Mouse (Mus musculus) midbrain, embryonic 11.5 days (tissue): ENCODE data around the gene Paqr7. TPM values are rescaled to one million over a fixed set of nuclear protein-coding genes. Genes with fewer than 3 reads are reported as not detected.

ENCODE experiments used
- ATAC-seq: fragments of 200-750 bp; cut with Nextera tagmentation; 2 replicates; pipeline ENCODE4 v1.8.0; 2017; ENCODE audit warnings: moderate TSS enrichment, moderate library complexity; ENCODE audit not compliant: low FRiP score
- DNase-seq: peaks from one replicate; pipeline ENCODE4 v3.0.0; 2015; ENCODE audit warnings: low spot score; ENCODE audit errors: missing footprints
- H3K27ac ChIP-seq: fragments of 300-500 bp; sonication (generic); 2 replicates; pipeline ENCODE4 v1.5.1; 2014; ENCODE audit warnings: low read depth, low read length
- H3K27me3 ChIP-seq: fragments of 300-500 bp; sonication (generic); 2 replicates; pipeline ENCODE4 v1.6.1; 2014; ENCODE audit warnings: mild to moderate bottlenecking, low read length, moderate library complexity, mixed read lengths; ENCODE audit not compliant: control insufficient read depth, insufficient read depth
- H3K36me3 ChIP-seq: fragments of 300-500 bp; sonication (generic); 2 replicates; pipeline ENCODE4 v1.6.1; 2014; ENCODE audit warnings: mild to moderate bottlenecking, low read length, moderate library complexity, mixed read lengths; ENCODE audit not compliant: control insufficient read depth, insufficient read depth
- H3K4me1 ChIP-seq: fragments of 300-500 bp; sonication (generic); 2 replicates; pipeline ENCODE4 v1.6.1; 2014; ENCODE audit warnings: low read length; ENCODE audit not compliant: control insufficient read depth, insufficient read depth
- H3K4me2 ChIP-seq: fragments of 300-500 bp; sonication (generic); 2 replicates; pipeline ENCODE4 v1.6.1; 2014; ENCODE audit warnings: mild to moderate bottlenecking, moderate library complexity
- H3K4me3 ChIP-seq: fragments of 300-500 bp; sonication (generic); 2 replicates; pipeline ENCODE4 v1.5.1; 2014; ENCODE audit warnings: low read depth, low read length
- H3K9ac ChIP-seq: fragments of 300-500 bp; sonication (generic); 2 replicates; pipeline ENCODE4 v1.6.1; 2014; ENCODE audit warnings: low read length
- H3K9me3 ChIP-seq: fragments of 300-500 bp; sonication (generic); 2 replicates; pipeline ENCODE4 v1.6.1; 2016; ENCODE audit warnings: low read length; ENCODE audit not compliant: control insufficient read depth
- WGBS: fragments of 180-500 bp; shearing (Covaris S2); extraction: QIAGEN DNeasy Blood & Tissue Kit; methylation state at CpG from one replicate; pipeline ENCODE4 v1.1.7; 2014; 5-methylcytosine and 5-hydroxymethylcytosine counted together
- polyA plus RNA-seq: library from polyadenylated mRNA; unstranded; fragments of >200 nt; fragmentation: Nextera tagmentation; extraction: Ambion mirVana; gene quantifications from 2 replicates; pipeline ENCODE4 v1.2.1, GENCODE M21; 2014

Gene Paqr7
- polyA plus RNA-seq, 1 experiment from 2014 or later = 1.3 TPM

DNA sequence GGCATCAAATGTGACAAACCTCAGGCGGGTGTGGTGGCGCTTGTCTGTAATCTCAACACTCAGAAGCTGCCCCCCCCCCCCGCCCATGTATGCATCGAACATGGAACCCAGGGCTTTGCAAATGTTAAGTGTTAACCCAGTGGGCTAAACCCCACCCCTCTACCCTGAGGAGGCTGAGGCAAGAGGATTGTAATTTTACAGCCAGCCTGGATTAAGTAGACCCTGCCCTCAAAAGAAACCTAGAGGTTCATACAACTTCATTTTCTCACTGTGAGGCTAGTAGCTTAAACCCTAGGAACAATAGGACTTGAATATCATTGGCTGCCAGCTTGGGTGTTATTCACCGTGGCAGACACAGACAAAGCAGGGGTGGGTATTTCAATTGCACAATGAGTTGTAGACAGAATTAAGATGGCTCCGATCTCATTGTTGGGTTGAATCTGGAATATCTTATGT is 27.1 kb upstream of the Paqr7 start:
- WGBS = 4% methylated on average over 6 of the region's 6 CpGs
- Histone ChIP-seq H3K9me3 (no peaks in the 10 kb centered on the region), H3K4me2 (peak overlapping the region; percentile 97), H3K27me3 (no peaks in the 10 kb centered on the region), H3K27ac (peak overlapping the region; percentile 95), H3K4me1 (peaks cover 24% of the 10 kb centered on the region), H3K36me3 (peaks cover 16% of the 10 kb centered on the region), H3K9ac (peak overlapping the region; percentile 97), H3K4me3 (peak overlapping the region; percentile 67)
- ATAC-seq = peak; percentile 54
- peak; percentile 93 for DNase-seq

DNA sequence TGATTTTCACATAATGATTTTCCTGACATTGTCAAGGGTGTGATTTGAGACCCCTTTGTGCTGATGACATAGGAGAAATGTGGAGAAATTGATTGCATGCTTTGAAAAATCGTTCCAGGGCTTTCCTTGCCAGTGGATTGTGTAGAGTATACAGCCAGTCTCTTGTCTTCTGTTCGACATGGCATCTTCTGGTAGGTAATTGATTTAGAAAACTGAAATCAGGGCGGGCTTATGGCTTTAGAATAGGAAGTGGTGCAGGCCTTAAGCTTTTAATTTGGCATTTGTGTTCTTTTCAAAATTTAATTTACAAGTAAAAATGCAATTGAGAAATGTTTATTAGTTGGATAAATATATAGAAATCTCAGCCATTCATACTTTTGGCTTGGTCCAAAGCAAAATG is 26.5 kb upstream of the Paqr7 start:
- ATAC-seq (no peak), DNase-seq (peak; percentile 86)

DNA sequence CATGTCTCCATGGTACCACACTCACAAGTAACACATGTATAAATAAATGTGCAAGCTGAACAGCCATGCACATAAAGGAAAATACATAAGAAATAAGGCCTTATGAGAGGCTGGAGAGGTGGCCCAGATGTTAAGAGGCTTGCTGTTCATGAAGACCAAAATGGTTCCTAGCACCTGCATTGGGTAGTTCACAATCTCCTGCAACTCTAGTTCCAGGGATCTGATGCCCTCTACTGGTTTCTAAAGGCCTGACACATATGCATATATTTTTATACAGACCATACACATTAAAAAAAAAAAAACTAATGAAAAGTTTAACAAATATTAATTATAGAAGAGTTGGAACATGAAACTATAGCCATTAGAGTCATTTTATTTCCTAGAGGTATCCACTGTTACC is 25.0 kb upstream of the Paqr7 start:
- no peaks in the 10 kb centered on the region for H3K9me3 ChIP-seq
- peaks cover 15% of the 10 kb centered on the region for H3K4me1 ChIP-seq
- H3K27me3 ChIP-seq = no peaks in the 10 kb centered on the region
- DNase-seq (no peak), ATAC-seq (no peak)
- H3K9ac ChIP-seq = no peak overlapping the region
- no peak overlapping the region for H3K27ac ChIP-seq
- peak overlapping the region; percentile 97 for H3K4me2 ChIP-seq
- H3K36me3 ChIP-seq = peaks cover 27% of the 10 kb centered on the region
- H3K4me3 ChIP-seq = peak overlapping the region; percentile 23

More for the DNA sequence above, 26.5 kb upstream of the Paqr7 start:
- peak overlapping the region; percentile 67 for H3K4me3 ChIP-seq
- no peaks in the 10 kb centered on the region for H3K27me3 ChIP-seq
- 63% methylated on average over 3 of the region's 3 CpGs for WGBS
- H3K9ac ChIP-seq = peak overlapping the region; percentile 97
- H3K27ac ChIP-seq = peak overlapping the region; percentile 57
- peaks cover 22% of the 10 kb centered on the region for H3K36me3 ChIP-seq
- peaks cover 24% of the 10 kb centered on the region for H3K4me1 ChIP-seq
- no peaks in the 10 kb centered on the region for H3K9me3 ChIP-seq
- H3K4me2 ChIP-seq = peak overlapping the region; percentile 97

DNA sequence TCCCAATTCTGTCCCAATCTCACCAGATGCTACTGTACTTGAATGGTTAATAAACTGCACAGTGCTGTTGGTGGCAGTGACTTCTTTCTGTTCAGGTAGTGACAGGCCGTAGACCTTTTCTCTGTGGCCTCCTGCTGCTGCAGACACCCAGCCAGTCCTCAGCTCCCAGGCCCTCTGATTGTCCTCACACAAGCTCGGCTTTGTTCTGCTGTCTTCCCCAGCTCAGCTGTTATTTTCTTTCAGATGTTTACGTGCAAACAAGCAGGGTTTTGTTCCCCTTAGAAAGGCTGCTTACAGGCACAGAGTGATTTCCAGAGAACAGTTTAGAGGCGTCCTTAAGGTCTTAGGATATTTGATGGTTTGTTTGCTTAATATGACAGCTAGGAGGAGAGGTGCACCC is 22.7 kb upstream of the Paqr7 start:
- Histone ChIP-seq H3K36me3 (peaks cover 27% of the 10 kb centered on the region), H3K4me2 (no peak overlapping the region), H3K27ac (no peak overlapping the region), H3K27me3 (no peaks in the 10 kb centered on the region), H3K9me3 (no peaks in the 10 kb centered on the region), H3K4me3 (no peak overlapping the region), H3K4me1 (peaks cover 7% of the 10 kb centered on the region), H3K9ac (no peak overlapping the region)
- DNase-seq (no peak), ATAC-seq (no peak)
- 77% methylated on average over 4 of the region's 4 CpGs for WGBS

DNA sequence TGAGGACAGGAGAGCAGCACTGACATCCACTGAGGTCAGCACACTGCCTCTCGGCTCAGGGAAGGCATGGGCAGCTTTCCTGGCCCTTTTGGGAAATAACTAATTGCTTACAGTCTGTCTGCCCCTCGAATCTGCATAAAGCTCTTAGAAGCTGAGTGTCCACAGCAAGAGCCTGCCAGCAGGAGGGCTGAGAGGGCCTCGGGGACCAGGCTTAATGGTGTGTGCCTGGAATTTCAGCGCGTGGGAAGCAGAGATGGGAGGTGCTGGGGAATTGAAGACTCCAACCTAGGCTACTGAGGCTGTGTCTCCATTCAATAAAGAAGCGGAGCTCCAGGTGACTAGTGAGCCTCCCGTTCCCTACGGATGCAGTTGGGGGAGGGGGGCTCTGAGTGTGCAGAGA is 22.3 kb upstream of the Paqr7 start:
- no peak for DNase-seq
- peaks cover 9% of the 10 kb centered on the region for H3K4me1 ChIP-seq

DNA sequence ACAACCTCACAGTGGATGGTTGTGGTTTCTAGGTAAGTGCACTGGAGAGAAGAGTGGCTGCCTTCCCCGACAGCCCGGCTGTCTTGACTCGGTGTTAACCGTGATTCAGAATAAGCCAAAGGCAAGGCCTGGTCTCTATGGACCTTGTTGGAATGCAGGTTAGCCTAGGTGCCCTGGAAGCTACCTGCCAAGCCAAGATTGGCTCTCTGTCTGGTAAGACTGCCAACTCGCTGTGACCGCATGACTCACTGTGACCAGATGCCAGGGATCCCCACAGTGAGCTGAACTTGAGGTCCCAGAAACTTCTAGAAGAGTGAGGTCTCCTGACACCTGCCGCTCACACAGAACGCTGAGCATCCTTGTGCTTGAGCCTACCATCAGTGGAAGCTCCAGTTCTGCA is 19.6 kb upstream of the Paqr7 start:
- H3K4me2 ChIP-seq = no peak overlapping the region
- peaks cover 17% of the 10 kb centered on the region; the same call in 1 of the 2 replicates for H3K36me3 ChIP-seq
- ATAC-seq (no peak), DNase-seq (peak; percentile 84)
- no peaks in the 10 kb centered on the region for H3K27me3 ChIP-seq
- H3K9me3 ChIP-seq = no peaks in the 10 kb centered on the region
- WGBS = 92% methylated on average over 8 of the region's 8 CpGs
- no peak overlapping the region for H3K4me3 ChIP-seq
- peaks cover 6% of the 10 kb centered on the region for H3K4me1 ChIP-seq
- no peak overlapping the region for H3K27ac ChIP-seq
- H3K9ac ChIP-seq = no peak overlapping the region

More for the DNA sequence above, 22.3 kb upstream of the Paqr7 start:
- H3K4me3 ChIP-seq = no peak overlapping the region
- H3K36me3 ChIP-seq = peaks cover 27% of the 10 kb centered on the region
- no peak overlapping the region for H3K9ac ChIP-seq
- no peak overlapping the region for H3K27ac ChIP-seq
- 70% methylated on average over 8 of the region's 8 CpGs for WGBS
- H3K27me3 ChIP-seq = no peaks in the 10 kb centered on the region
- no peak overlapping the region for H3K4me2 ChIP-seq
- no peaks in the 10 kb centered on the region for H3K9me3 ChIP-seq
- no peak for ATAC-seq

DNA sequence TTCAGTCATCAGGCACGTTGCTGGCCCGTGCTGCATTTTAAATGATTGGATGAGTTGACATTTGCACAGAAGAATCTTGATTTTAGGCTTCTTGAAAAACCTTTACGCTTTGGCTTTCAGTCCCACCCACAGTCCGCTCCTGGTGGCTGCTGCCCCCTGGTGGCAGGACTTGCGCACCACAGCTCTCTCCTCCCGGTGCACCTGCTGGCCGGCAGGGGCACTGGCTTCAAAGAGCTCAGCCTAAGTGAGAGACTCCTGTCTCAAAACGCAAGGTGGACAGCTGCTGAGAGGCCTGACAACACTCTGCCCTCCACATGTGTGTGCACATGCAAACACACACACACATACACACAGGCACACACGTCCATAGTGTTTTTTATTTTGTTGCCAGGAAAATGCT is 18.5 kb upstream of the Paqr7 start:
- ATAC-seq = peak; percentile 61
- Histone ChIP-seq H3K9ac (no peak overlapping the region), H3K4me2 (no peak overlapping the region), H3K27me3 (no peaks in the 10 kb centered on the region), H3K4me1 (peaks cover 6% of the 10 kb centered on the region), H3K27ac (no peak overlapping the region), H3K9me3 (no peaks in the 10 kb centered on the region), H3K36me3 (peaks cover 15% of the 10 kb centered on the region; the same call in 1 of the 2 replicates), H3K4me3 (no peak overlapping the region)
- DNase-seq = peak; percentile 99
- 7% methylated on average over 9 of the region's 9 CpGs for WGBS

DNA sequence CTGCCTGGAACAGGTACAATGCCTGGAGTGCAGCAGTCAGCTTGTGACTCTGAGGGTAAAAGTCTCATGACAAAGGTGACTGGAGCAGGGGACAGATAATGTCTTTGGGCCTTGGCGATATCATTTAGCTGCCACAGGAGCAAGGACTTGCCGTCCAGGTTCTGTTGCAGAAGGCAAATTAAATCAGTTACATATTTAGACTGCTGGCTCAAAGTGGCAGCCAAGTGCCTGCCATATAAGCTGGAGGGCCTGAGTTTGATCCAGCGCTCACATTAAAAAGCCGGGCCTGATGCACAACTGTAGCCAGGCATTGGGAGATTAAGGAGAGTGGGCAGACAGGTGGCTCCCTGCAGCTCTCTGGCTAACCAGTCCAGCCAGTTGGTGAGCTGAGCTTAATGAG is 16.7 kb upstream of the Paqr7 start:
- H3K4me3 ChIP-seq = no peak overlapping the region
- H3K4me1 ChIP-seq = peaks cover 6% of the 10 kb centered on the region; the same call in 1 of the 2 replicates
- H3K27me3 ChIP-seq = no peaks in the 10 kb centered on the region
- 96% methylated on average over 4 of the region's 4 CpGs for WGBS
- H3K36me3 ChIP-seq = peaks cover 6% of the 10 kb centered on the region; the same call in 1 of the 2 replicates
- no peaks in the 10 kb centered on the region for H3K9me3 ChIP-seq
- H3K9ac ChIP-seq = no peak overlapping the region
- ATAC-seq = no peak
- H3K4me2 ChIP-seq = no peak overlapping the region
- no peak for DNase-seq
- H3K27ac ChIP-seq = no peak overlapping the region

DNA sequence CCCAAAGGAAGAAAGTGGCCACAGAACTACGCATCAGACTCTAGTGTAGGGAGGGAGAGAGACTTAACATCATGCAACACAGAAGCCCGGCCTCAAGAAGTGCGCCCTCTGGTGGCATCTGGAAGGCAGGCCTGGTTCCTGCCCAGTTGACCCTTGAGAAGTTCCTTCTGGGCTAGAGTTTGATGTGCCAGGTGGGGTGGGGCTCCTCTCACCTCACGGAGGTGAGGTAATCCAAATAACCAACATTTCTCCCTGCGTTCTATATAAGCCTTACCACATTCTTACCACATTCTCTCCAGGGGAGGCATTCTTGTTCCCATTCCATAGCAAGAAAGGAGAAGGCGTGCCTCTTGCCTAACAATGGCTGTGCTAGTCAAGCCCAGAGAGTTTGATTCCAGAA is 15.6 kb upstream of the Paqr7 start:
- Histone ChIP-seq H3K27me3 (no peaks in the 10 kb centered on the region), H3K9ac (no peak overlapping the region), H3K9me3 (no peaks in the 10 kb centered on the region), H3K4me3 (no peak overlapping the region), H3K27ac (no peak overlapping the region), H3K4me2 (no peak overlapping the region), H3K4me1 (peaks cover 6% of the 10 kb centered on the region; the same call in 1 of the 2 replicates), H3K36me3 (peaks cover 2% of the 10 kb centered on the region; the same call in 1 of the 2 replicates)
- peak; percentile 96 for DNase-seq
- 0 out of 2 replicates have a peak, but pooled peaks have one; percentile 25 for ATAC-seq
- 22% methylated on average over 6 of the region's 6 CpGs for WGBS
